14 mouse cellular contexts compared by ENCODE assay signal in the genomic region with DNA sequence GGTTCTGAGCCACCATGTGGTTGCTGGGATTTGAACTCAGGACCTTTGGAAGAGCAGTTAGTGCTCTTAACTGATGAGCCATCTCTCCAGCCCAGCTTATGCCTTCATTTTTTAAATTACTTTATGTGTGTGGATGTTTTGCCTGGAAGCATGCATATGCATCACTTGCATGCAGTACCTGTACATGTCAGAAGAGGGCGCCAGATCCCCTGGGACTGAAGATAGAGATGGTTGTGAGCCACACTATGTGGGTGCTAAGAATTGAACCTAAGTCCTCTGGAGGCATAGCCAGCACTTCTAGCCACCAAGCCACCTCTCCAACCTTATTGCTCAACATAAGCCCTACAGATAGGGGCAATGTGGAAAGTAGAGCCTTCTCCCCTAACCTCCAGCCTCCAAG. TPM values are rescaled to one million over a fixed set of nuclear protein-coding genes. Genes with fewer than 3 reads are reported as not detected.
DNase-seq lines count a peak whose midpoint lies in the region; ATAC-seq and TF ChIP-seq lines count a peak whose summit lies in the region.
"Had no signal": no experiment of that assay in that cellular context is flagged by ENCODE, and none has a peak within 500 bp of the region (broad histone marks: within the 10 kb centered on the region; RNA-seq: fewer than 3 reads in every experiment).

No protein-coding gene starts in this region.

- H3K9ac ChIP-seq in lung, embryonic 14.5 days, result no peak overlapping the region
- no peak overlapping the region for H3K9ac ChIP-seq in liver, embryonic 14.5 days (replicated peaks)
- H3K9ac ChIP-seq in midbrain, embryonic 13.5 days (replicated peaks), result no peak overlapping the region
- H3K9ac ChIP-seq: embryonic facial prominence, embryonic 13.5 days; hindbrain, embryonic 14.5 days had no signal

- no peak overlapping the region for H3K4me3 ChIP-seq in cerebellum, adult 2 months (replicated peaks; ENCODE audit: insufficient read depth, low read depth, low read length)
- no peak overlapping the region for H3K4me3 ChIP-seq in lung, embryonic 14.5 days (ENCODE audit: low read depth, low read length)
- no peak overlapping the region for H3K4me3 ChIP-seq in E14TG2a.4 (replicated peaks; ENCODE audit: low read length)
- H3K4me3 ChIP-seq in liver, embryonic 14.5 days (ENCODE audit: insufficient read depth in 1 of 2, low read depth in 2 of 2, low read length in 2 of 2), result no peak overlapping the region
- no peak overlapping the region for H3K4me3 ChIP-seq in midbrain, embryonic 13.5 days (replicated peaks)
- H3K4me3 ChIP-seq: embryonic facial prominence, embryonic 13.5 days had no signal

- no peak for DNase-seq in cerebellum, adult 2 months
- no peak for DNase-seq in cerebellum, adult 11 months
- DNase-seq in lung, embryonic 14.5 days, result no peak
- no peak for DNase-seq in lung, adult 18-20 months
- DNase-seq in liver, embryonic 14.5 days (ENCODE audit: low read depth in 3 of 3, low spot score in 3 of 3), result no peak
- DNase-seq in ovary, postnatal 10 days (ENCODE audit: low spot score), result no peak
- DNase-seq: adrenal gland, adult 2 months; cerebellum, adult 8-10 months; right cerebral cortex, postnatal 4 days had no signal

- WGBS in cerebellum, adult 2 months, result 45% methylated on average over 1 of the region's 1 CpGs
- 50% methylated on average over 1 of the region's 1 CpGs for WGBS in lung, embryonic 14.5 days
- WGBS in liver, embryonic 14.5 days (ENCODE audit: insufficient replicate concordance), result 31% methylated on average over 1 of the region's 1 CpGs
- 59% methylated on average over 1 of the region's 1 CpGs for WGBS in midbrain, embryonic 13.5 days

- H3K4me1 ChIP-seq in cerebellum, adult 2 months (ENCODE audit: control insufficient read depth, insufficient read depth, low read length), result no peaks in the 10 kb centered on the region; the same call in 1 of the 2 replicates
- no peaks in the 10 kb centered on the region; the same call in 1 of the 2 replicates for H3K4me1 ChIP-seq in lung, embryonic 14.5 days (ENCODE audit: insufficient read depth)
- H3K4me1 ChIP-seq in E14TG2a.4 (replicated peaks; ENCODE audit: low read depth, low read length), result peaks cover 82% of the 10 kb centered on the region
- peaks cover 25 to 26% of the 10 kb centered on the region in 2 experiments for H3K4me1 ChIP-seq in liver, embryonic 14.5 days (replicated peaks; ENCODE audit: control insufficient read depth in 2 of 2, insufficient read depth in 2 of 2, low read length in 1 of 2)
- H3K4me1 ChIP-seq in midbrain, embryonic 13.5 days (replicated peaks), result peaks cover 10% of the 10 kb centered on the region

- no peak overlapping the region for H3K4me2 ChIP-seq in lung, embryonic 14.5 days
- no peak overlapping the region for H3K4me2 ChIP-seq in liver, embryonic 14.5 days (ENCODE audit: low read depth)
- no peak overlapping the region for H3K4me2 ChIP-seq in midbrain, embryonic 13.5 days (replicated peaks)
- H3K4me2 ChIP-seq: embryonic facial prominence, embryonic 13.5 days; heart, embryonic 11.5 days; hindbrain, embryonic 14.5 days had no signal

- H3K27ac ChIP-seq in cerebellum, adult 2 months (ENCODE audit: insufficient read depth, low read length), result no peak overlapping the region
- no peak overlapping the region for H3K27ac ChIP-seq in lung, embryonic 14.5 days (ENCODE audit: low read depth)
- H3K27ac ChIP-seq in liver, embryonic 14.5 days, result no peak overlapping the region
- H3K27ac ChIP-seq in midbrain, embryonic 13.5 days, result no peak overlapping the region
- H3K27ac ChIP-seq: embryonic facial prominence, embryonic 13.5 days; hindbrain, embryonic 14.5 days had no signal

- H3K9me3 ChIP-seq in lung, embryonic 14.5 days (ENCODE audit: low read depth, low read length), result no peaks in the 10 kb centered on the region
- peaks cover 13% of the 10 kb centered on the region for H3K9me3 ChIP-seq in E14TG2a.4 (ENCODE audit: low read length)
- H3K9me3 ChIP-seq in liver, embryonic 14.5 days (ENCODE audit: control insufficient read depth, low read length), result peaks cover 7% of the 10 kb centered on the region
- peaks cover 7% of the 10 kb centered on the region for H3K9me3 ChIP-seq in midbrain, embryonic 13.5 days

- TF ChIP-seq EP300 in liver, embryonic 14.5 days (IDR thresholded peaks at IDR 0.05; ENCODE audit: low read depth), result no peak

- no peak for ATAC-seq in lung, embryonic 14.5 days (ENCODE audit: insufficient read depth)
- ATAC-seq in liver, embryonic 14.5 days (ENCODE audit: insufficient read depth), result no peak
- no peak for ATAC-seq in midbrain, embryonic 13.5 days

- no peak for TF ChIP-seq POLR2A in cerebellum, adult 2 months (IDR thresholded peaks at IDR 0.05; ENCODE audit: borderline replicate concordance, insufficient read depth, low read length)

- no peaks in the 10 kb centered on the region for H3K36me3 ChIP-seq in lung, embryonic 14.5 days (ENCODE audit: insufficient read depth)
- H3K36me3 ChIP-seq in E14TG2a.4 (ENCODE audit: insufficient read depth, low read length), result no peaks in the 10 kb centered on the region
- no peaks in the 10 kb centered on the region for H3K36me3 ChIP-seq in liver, embryonic 14.5 days (replicated peaks; ENCODE audit: control insufficient read depth, insufficient read depth, low read depth)
- no peaks in the 10 kb centered on the region for H3K36me3 ChIP-seq in midbrain, embryonic 13.5 days
- H3K36me3 ChIP-seq: embryonic facial prominence, embryonic 13.5 days had no signal

- H3K27me3 ChIP-seq in cerebellum, adult 2 months (ENCODE audit: control insufficient read depth, insufficient read depth, low read length), result no peaks in the 10 kb centered on the region
- H3K27me3 ChIP-seq in lung, embryonic 14.5 days (ENCODE audit: insufficient read depth, low read length), result no peaks in the 10 kb centered on the region
- H3K27me3 ChIP-seq in E14TG2a.4 (ENCODE audit: insufficient read depth, low read length), result no peaks in the 10 kb centered on the region
- H3K27me3 ChIP-seq in liver, embryonic 14.5 days (ENCODE audit: control insufficient read depth, insufficient read depth, low read length), result no peaks in the 10 kb centered on the region
- H3K27me3 ChIP-seq in midbrain, embryonic 13.5 days, result no peaks in the 10 kb centered on the region; the same call in 1 of the 2 replicates
- H3K27me3 ChIP-seq: embryonic facial prominence, embryonic 13.5 days had no signal

- TF ChIP-seq CTCF in cerebellum, adult 2 months (IDR thresholded peaks at IDR 0.05; ENCODE audit: borderline replicate concordance, insufficient read depth, low read depth, low read length), result peak; percentile 44
- peak; percentile 66 for TF ChIP-seq CTCF in lung, embryonic 14.5 days (IDR thresholded peaks at IDR 0.05; ENCODE audit: low read depth)
- TF ChIP-seq CTCF in E14TG2a.4 (conservative IDR thresholded peaks at IDR 0.05; ENCODE audit: low read length), result peak; percentile 73
- TF ChIP-seq CTCF in liver, embryonic 14.5 days (IDR thresholded peaks at IDR 0.05; ENCODE audit: low read depth), result peak; percentile 81

RNA-seq across cellular contexts. Expression of gene Tha1, which starts 42.1 kb away (rescaled TPM):
- 11.5 and 12.4 TPM in 2 replicates for polyA plus RNA-seq in cerebellum, adult 2 months (2012; rRNA removed)
- polyA plus RNA-seq in lung, embryonic 14.5 days (2014; fragmentation: Nextera tagmentation; extraction: Ambion mirVana), result 3.4 and 3.7 TPM in 2 replicates
- polyA plus RNA-seq in liver, embryonic 14.5 days (2012; rRNA removed), result 1.4 TPM in 2 replicates
- polyA plus RNA-seq in liver, embryonic 14.5 days (2014; fragmentation: Nextera tagmentation; extraction: Ambion mirVana), result 0.83 and 1.6 TPM in 2 replicates
- 2.6 and 3.0 TPM in 2 replicates for polyA plus RNA-seq in midbrain, embryonic 13.5 days (2015; fragmentation: Nextera tagmentation; extraction: Ambion mirVana)

RNA-seq across cellular contexts. Expression of gene Socs3, which starts 54.5 kb away (rescaled TPM):
- 1.6 and 2.1 TPM in 2 replicates for polyA plus RNA-seq in cerebellum, adult 2 months (2012; rRNA removed)
- polyA plus RNA-seq in lung, embryonic 14.5 days (2014; fragmentation: Nextera tagmentation; extraction: Ambion mirVana), result 5.4 and 6.4 TPM in 2 replicates
- 6.5 and 7.0 TPM in 2 replicates for polyA plus RNA-seq in liver, embryonic 14.5 days (2012; rRNA removed)
- polyA plus RNA-seq in liver, embryonic 14.5 days (2014; fragmentation: Nextera tagmentation; extraction: Ambion mirVana), result 2.2 and 2.7 TPM in 2 replicates
- polyA plus RNA-seq in midbrain, embryonic 13.5 days (2015; fragmentation: Nextera tagmentation; extraction: Ambion mirVana), result 8.3 and 9.3 TPM in 2 replicates

RNA-seq across cellular contexts. Expression of gene Tmem235, which starts 54.8 kb away (rescaled TPM):
- polyA plus RNA-seq in cerebellum, adult 2 months (2012; rRNA removed), result 0.10 and 0.16 TPM in 2 replicates
- not detected in 2 replicates for polyA plus RNA-seq in lung, embryonic 14.5 days (2014; fragmentation: Nextera tagmentation; extraction: Ambion mirVana)
- 0.02 TPM in 1 of 2 replicates, not detected in the other for polyA plus RNA-seq in liver, embryonic 14.5 days (2012; rRNA removed)
- not detected in 2 replicates for polyA plus RNA-seq in liver, embryonic 14.5 days (2014; fragmentation: Nextera tagmentation; extraction: Ambion mirVana)
- not detected in 2 replicates for polyA plus RNA-seq in midbrain, embryonic 13.5 days (2015; fragmentation: Nextera tagmentation; extraction: Ambion mirVana)
- polyA plus RNA-seq: adrenal gland, adult 2 months; embryonic facial prominence, embryonic 13.5 days; heart, embryonic 11.5 days; hindbrain, embryonic 14.5 days had no signal
